Mouse (Mus musculus) ES-Bruce4 (cell line): ENCODE results near the gene Dlg1.

ENCODE experiments used
- CTCF ChIP-seq: IDR thresholded peaks from one replicate; pipeline ENCODE4 v1.8.1; 2011; ENCODE audit warnings: low read depth, low read length
- EP300 ChIP-seq: IDR thresholded peaks from 2 replicates; pipeline ENCODE4 v1.6.1; 2011; ENCODE audit warnings: low read depth, low read length; ENCODE audit not compliant: insufficient read depth
- POLR2A ChIP-seq: IDR thresholded peaks from one replicate; pipeline ENCODE4 v1.8.1; 2011; ENCODE audit warnings: low read length; ENCODE audit not compliant: insufficient read depth

DNA sequence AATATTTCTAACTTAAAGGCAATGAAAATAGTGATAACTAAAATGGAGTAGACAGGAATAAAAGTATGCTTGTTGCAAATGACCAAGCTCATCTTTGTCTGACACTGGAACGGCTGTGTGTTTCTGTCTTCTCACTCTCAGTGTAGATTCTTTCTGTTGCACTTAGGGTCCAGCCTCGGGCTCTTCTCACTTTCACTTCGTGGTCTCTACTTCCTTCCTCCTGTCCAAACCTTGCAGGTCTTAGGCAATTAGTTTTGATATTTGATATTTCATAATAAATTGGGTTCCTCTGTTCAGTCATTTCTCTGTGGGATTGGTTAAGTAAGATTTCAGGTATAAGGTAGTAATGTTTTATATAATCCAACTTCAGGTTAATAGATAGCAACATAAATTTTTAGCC, 140.4 kb downstream of the Dlg1 start:
- TF ChIP-seq CTCF (no peak), EP300 (no peak), POLR2A (no peak)
